Mouse (Mus musculus): ENCODE data around the gene Gm20379.

Gm20379 gene

DNA sequence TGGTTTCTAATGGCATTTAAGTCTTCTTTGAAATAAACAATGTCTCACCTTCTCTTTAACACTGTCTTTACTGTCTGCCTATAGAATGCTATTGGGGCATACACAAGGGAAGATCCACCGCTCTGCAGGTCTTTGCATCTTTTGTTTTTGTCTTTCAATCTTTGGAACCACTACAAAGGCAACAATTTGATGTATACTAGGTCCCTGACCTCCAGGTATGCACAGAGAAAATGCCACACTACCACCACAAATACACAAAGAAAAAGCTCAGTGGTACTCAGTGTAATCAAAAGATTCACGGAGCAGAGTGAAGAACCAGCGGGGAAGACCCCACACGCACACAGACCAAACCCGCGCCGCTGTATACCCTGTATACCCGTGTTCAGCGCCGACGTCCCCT is at the start of gene Gm20379:
Gene Gm20379, plus strand, starts transcription at position 301 of the 400 bp plus-strand sequence.
- Histone ChIP-seq H3K36me3 (ENCODE audit: control insufficient read depth, insufficient read depth, low read length, poor library complexity, severe bottlenecking) (peaks cover 3% of the 10 kb centered on the region; the same call in 1 of the 2 replicates), H3K27me3 (ENCODE audit: control insufficient read depth, insufficient read depth, low read length, poor library complexity, severe bottlenecking) (no peaks in the 10 kb centered on the region)
- no peak for DNase-seq (ENCODE audit: low read depth, low spot score)

- no peak for DNase-seq (ENCODE audit: low read depth, low spot score)
- Histone ChIP-seq H3K27me3 (ENCODE audit: control insufficient read depth, insufficient read depth, low read length, poor library complexity, severe bottlenecking) (no peaks in the 10 kb centered on the region), H3K36me3 (ENCODE audit: control insufficient read depth, insufficient read depth, low read length, poor library complexity, severe bottlenecking) (peaks cover 5% of the 10 kb centered on the region; the same call in 1 of the 2 replicates)
Measured at GRCm38 (mm10) chr13:92261329-92261728, 44.5 kb upstream of the Gm20379 start.

GRCm38 (mm10) chr13:92263566-92263965 is 42.2 kb upstream of the Gm20379 start:
- no peak for DNase-seq (ENCODE audit: low read depth, low spot score)
- Histone ChIP-seq H3K27me3 (ENCODE audit: control insufficient read depth, insufficient read depth, low read length, poor library complexity, severe bottlenecking) (no peaks in the 10 kb centered on the region), H3K36me3 (ENCODE audit: control insufficient read depth, insufficient read depth, low read length, poor library complexity, severe bottlenecking) (peaks cover 2% of the 10 kb centered on the region; the same call in 1 of the 2 replicates)

- peak; percentile 29 for DNase-seq (ENCODE audit: low read depth, low spot score)
- H3K27me3 ChIP-seq (ENCODE audit: control insufficient read depth, insufficient read depth, low read length, poor library complexity, severe bottlenecking): no peaks in the 10 kb centered on the region
- no peaks in the 10 kb centered on the region for H3K36me3 ChIP-seq (ENCODE audit: control insufficient read depth, insufficient read depth, low read length, poor library complexity, severe bottlenecking)
Measured at GRCm38 (mm10) chr13:92267076-92267475, 38.7 kb upstream of the Gm20379 start.

DNA sequence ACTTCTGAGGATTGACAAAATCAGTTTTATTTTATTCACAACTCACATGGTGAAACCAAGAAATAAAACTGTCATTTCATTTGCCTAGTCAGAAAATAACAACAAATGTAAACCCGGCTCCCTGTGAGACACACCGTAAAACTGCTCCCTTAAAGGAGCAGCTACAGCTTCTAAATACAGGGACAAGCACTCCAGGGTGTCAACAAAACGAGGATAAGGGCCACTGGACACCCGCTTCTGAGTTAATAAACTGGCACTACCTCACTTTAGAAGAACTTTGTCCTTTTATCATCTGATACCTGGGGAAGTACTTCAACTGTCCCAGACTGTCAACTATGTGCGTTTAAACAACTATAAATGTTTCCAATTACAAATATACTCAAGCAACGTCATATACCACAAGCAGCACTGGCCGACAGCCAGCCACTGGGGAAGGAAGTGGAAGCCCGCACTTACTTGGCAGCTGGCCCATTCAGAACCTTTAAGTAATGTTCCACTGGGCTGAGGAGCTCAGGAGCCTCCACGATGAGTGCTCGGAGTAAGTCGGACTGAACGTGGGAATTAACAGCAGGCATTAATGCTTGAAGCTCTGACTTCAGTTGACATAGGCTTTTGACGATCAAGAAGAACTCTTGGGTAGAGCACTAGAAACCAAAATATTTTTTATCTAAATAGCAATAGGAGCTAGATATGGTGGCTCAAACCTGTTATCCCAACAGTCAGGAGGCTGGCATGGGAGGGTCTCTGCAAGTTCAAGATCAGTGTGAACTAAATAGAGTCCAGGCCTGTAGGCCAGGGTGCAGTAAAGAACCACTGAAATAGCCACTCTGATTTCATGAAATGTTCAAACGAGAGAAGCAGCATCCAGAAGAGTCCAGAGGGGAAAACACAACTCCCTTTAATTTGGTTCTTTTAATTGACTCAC is 31.2 kb upstream of the Gm20379 start:
- DNase-seq (ENCODE audit: low read depth, low spot score): peak; percentile 39
- Histone ChIP-seq H3K27me3 (ENCODE audit: control insufficient read depth, insufficient read depth, low read length, poor library complexity, severe bottlenecking) (no peaks in the 10 kb centered on the region), H3K36me3 (ENCODE audit: control insufficient read depth, insufficient read depth, low read length, poor library complexity, severe bottlenecking) (peaks cover 2% of the 10 kb centered on the region; the same call in 1 of the 2 replicates)

DNA sequence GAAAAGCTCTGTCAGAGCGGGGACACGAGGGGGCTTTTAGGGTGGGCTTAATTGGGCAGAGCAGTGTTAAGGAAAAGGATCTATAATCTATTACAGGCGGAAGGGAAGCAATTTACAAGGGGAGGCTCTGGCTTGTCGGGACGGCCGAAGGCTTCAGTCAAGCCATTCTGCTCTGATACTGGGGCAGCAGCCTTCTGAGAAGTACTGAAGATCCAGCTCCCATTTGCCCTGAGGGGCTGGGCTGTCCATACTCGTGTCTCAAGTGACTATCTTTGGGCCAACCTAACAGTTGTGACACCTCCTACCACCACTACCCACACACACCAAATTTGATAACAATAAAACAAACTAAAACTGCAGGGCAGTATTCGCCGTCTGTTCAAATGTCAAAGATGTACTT is 30.5 kb upstream of the Gm20379 start:
- no peaks in the 10 kb centered on the region for H3K27me3 ChIP-seq (ENCODE audit: control insufficient read depth, insufficient read depth, low read length, poor library complexity, severe bottlenecking)
- DNase-seq (ENCODE audit: low read depth, low spot score): no peak
- peaks cover 2% of the 10 kb centered on the region; the same call in 1 of the 2 replicates for H3K36me3 ChIP-seq (ENCODE audit: control insufficient read depth, insufficient read depth, low read length, poor library complexity, severe bottlenecking)

DNA sequence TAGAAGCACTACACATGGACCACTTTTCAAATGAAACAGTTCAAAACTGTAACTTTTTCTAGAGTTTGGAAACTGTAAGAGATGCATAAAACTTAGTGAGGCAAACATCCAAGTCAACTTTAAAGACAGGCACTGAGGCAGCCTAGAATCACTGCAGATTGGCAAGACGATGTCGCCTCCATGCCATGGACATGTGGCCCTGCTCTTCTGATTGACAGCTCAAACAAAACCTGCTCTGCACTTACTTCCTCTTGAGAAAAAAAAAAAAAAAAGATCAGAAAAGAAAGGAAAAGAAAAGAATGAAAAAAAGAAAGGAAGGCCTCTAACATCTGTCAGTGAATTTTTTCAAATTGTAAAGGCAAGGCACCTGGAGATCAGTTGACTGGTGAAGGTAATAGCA is 28.8 kb upstream of the Gm20379 start:
- H3K27me3 ChIP-seq (ENCODE audit: control insufficient read depth, insufficient read depth, low read length, poor library complexity, severe bottlenecking): no peaks in the 10 kb centered on the region
- no peak for DNase-seq (ENCODE audit: low read depth, low spot score)
- peaks cover 2% of the 10 kb centered on the region; the same call in 1 of the 2 replicates for H3K36me3 ChIP-seq (ENCODE audit: control insufficient read depth, insufficient read depth, low read length, poor library complexity, severe bottlenecking)

DNA sequence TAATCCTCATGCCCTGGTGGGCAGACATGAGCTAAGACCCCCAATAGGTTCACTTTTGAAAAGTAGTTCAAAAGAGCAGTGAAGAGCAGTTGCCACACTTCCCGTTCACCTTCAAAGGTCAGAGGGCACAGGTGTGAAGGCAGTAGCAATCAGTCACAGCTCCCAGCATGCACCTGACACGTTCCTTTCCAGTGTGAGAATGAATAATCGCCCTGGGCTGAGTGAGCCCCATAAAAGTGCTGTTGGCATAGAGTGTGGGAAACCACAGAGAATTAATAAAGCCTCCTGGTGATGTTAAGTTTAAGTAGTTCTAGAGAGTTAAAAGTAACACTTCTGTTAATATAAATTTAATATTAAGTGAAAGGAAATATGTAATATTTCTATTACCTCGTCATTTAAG is 14.2 kb upstream of the Gm20379 start:
- Histone ChIP-seq H3K27me3 (ENCODE audit: control insufficient read depth, insufficient read depth, low read length, poor library complexity, severe bottlenecking) (no peaks in the 10 kb centered on the region), H3K36me3 (ENCODE audit: control insufficient read depth, insufficient read depth, low read length, poor library complexity, severe bottlenecking) (0 out of 2 replicates have a peak, but pooled peaks cover 2% of the 10 kb centered on the region)
- DNase-seq (ENCODE audit: low read depth, low spot score): no peak

GRCm38 (mm10) chr13:92293883-92294282 is 11.9 kb upstream of the Gm20379 start:
- H3K36me3 ChIP-seq (ENCODE audit: control insufficient read depth, insufficient read depth, low read length, poor library complexity, severe bottlenecking): no peaks in the 10 kb centered on the region
- peak; percentile 31 for DNase-seq (ENCODE audit: low read depth, low spot score)
- H3K27me3 ChIP-seq (ENCODE audit: control insufficient read depth, insufficient read depth, low read length, poor library complexity, severe bottlenecking): no peaks in the 10 kb centered on the region

DNA sequence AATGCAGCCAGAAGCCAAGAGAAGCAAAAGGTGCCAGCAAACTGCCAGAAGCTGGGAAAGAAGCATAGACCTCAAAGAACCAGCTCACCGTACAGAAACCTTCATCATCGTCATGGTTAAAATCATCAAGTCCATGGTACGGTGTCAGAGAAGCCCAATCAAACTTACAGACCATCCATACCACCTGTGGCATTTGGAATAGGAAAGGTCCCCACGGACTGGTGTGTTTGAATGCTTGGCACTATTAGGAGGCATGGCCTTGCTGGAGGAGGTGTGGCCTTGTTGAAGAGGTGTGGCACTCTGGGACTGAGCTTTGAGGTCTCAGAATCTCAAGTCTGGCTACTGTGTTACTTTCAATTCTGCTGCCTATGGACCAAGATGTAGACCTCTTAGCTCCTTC is 9.3 kb upstream of the Gm20379 start:
- Histone ChIP-seq H3K36me3 (ENCODE audit: control insufficient read depth, insufficient read depth, low read length, poor library complexity, severe bottlenecking) (no peaks in the 10 kb centered on the region; the same call in 1 of the 2 replicates), H3K27me3 (ENCODE audit: control insufficient read depth, insufficient read depth, low read length, poor library complexity, severe bottlenecking) (no peaks in the 10 kb centered on the region)
- DNase-seq (ENCODE audit: low read depth, low spot score): no peak

GRCm38 (mm10) chr13:92297021-92297420 is 8.8 kb upstream of the Gm20379 start:
- DNase-seq (ENCODE audit: low read depth, low spot score): no peak
- H3K27me3 ChIP-seq (ENCODE audit: control insufficient read depth, insufficient read depth, low read length, poor library complexity, severe bottlenecking): no peaks in the 10 kb centered on the region

GRCm38 (mm10) chr13:92299522-92299921 is 6.3 kb upstream of the Gm20379 start:
- DNase-seq (ENCODE audit: low read depth, low spot score): no peak
- H3K27me3 ChIP-seq (ENCODE audit: control insufficient read depth, insufficient read depth, low read length, poor library complexity, severe bottlenecking): no peaks in the 10 kb centered on the region
- no peaks in the 10 kb centered on the region; the same call in 1 of the 2 replicates for H3K36me3 ChIP-seq (ENCODE audit: control insufficient read depth, insufficient read depth, low read length, poor library complexity, severe bottlenecking)

More at GRCm38 (mm10) chr13:92297021-92297420, 8.8 kb upstream of the Gm20379 start:
- H3K36me3 ChIP-seq (ENCODE audit: control insufficient read depth, insufficient read depth, low read length, poor library complexity, severe bottlenecking): no peaks in the 10 kb centered on the region; the same call in 1 of the 2 replicates

DNA sequence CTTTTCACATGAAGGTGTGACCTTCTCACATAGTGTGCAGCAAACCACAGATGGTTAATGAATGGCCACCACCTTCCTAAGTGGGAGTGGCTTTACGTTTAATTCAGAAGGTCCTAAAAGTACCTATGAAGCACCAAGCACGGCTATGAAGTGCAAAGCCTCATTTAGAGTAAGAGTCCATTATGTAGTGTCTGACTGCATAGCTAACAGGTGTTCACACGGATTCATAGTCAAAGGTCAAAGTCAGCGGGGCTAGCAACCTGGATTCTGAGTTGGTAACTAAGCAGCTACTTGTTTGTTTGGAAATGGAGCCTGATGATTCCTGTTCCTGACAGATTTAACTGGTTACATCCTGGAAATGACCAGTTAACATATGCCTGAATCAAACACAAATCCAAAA is 4.0 kb upstream of the Gm20379 start:
- DNase-seq (ENCODE audit: low read depth, low spot score): no peak
- H3K36me3 ChIP-seq (ENCODE audit: control insufficient read depth, insufficient read depth, low read length, poor library complexity, severe bottlenecking): no peaks in the 10 kb centered on the region; the same call in 1 of the 2 replicates

DNA sequence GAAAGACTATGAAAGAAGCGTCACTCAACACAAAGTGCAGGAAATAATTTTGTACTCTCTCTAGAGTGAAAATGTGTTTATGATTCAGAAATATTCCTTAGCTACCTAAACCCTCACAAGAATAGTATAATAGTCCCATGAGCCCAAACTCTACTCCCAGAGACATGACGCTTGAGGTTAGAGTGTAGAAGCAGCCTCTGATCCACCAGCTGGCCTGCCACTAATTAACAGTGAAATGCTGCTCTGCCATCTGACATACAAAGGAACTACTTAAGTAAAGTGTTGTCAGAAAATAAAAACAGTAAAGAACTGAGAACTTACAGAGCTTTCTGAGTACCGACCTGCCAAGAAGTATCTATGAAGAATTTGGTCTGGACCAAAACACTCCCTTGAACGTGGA is 3.3 kb upstream of the Gm20379 start:
- Histone ChIP-seq H3K27me3 (ENCODE audit: control insufficient read depth, insufficient read depth, low read length, poor library complexity, severe bottlenecking) (no peaks in the 10 kb centered on the region), H3K36me3 (ENCODE audit: control insufficient read depth, insufficient read depth, low read length, poor library complexity, severe bottlenecking) (peaks cover 2% of the 10 kb centered on the region; the same call in 1 of the 2 replicates)
- no peak for DNase-seq (ENCODE audit: low read depth, low spot score)

More for the DNA sequence above, 4.0 kb upstream of the Gm20379 start:
- H3K27me3 ChIP-seq (ENCODE audit: control insufficient read depth, insufficient read depth, low read length, poor library complexity, severe bottlenecking): no peaks in the 10 kb centered on the region
